In genomic region chr3:93273223-93273622, GRCm38 (mm10) we compare ENCODE assay signal across 36 mouse cellular contexts. TPM values are rescaled to one million over a fixed set of nuclear protein-coding genes. Genes with fewer than 3 reads are reported as not detected.
"Had no signal": no experiment of that assay in that cellular context is flagged by ENCODE, and none has a peak within 500 bp of the region (broad histone marks: within the 10 kb centered on the region; RNA-seq: fewer than 3 reads in every experiment).

Gene Flg, plus strand, starts transcription at chr3:93273523.

- H3K9ac ChIP-seq: embryonic facial prominence, embryonic 12.5 days; embryonic facial prominence, embryonic 13.5 days; forebrain, embryonic 12.5 days; forebrain, embryonic 13.5 days; forebrain, embryonic 15.5 days; forebrain, postnatal 0 days had no signal

- DNase-seq: cerebellum, adult 8-10 months; cerebellum, adult 9-10 months; cerebellum, adult 9-11 months; cerebellum, postnatal 10 days; cerebellum, postnatal 14 days; cerebellum, postnatal 25 days; cerebellum, postnatal 36 days; embryo, embryonic 11 days; forebrain, postnatal 0 days; gastrocnemius, adult 2 months; gastrocnemius, postnatal 10 days; gastrocnemius, postnatal 14 days; gastrocnemius, postnatal 25 days; gastrocnemius, postnatal 36 days; heart, adult 11 months; heart, adult 18-20 months; heart, adult 2 months had no signal

- ATAC-seq: forebrain, embryonic 13.5 days; forebrain, embryonic 14.5 days; forebrain, embryonic 15.5 days; forebrain, embryonic 16.5 days; forebrain, postnatal 0 days had no signal

- H3K27ac ChIP-seq: embryonic facial prominence, embryonic 12.5 days; embryonic facial prominence, embryonic 13.5 days; forebrain, embryonic 10.5 days; forebrain, embryonic 12.5 days; forebrain, embryonic 13.5 days; forebrain, embryonic 15.5 days; gastrocnemius, adult 2 months; heart, adult 2 months; heart, embryonic 10.5 days had no signal

- H3K4me1 ChIP-seq: embryonic facial prominence, embryonic 12.5 days; embryonic facial prominence, embryonic 13.5 days; forebrain, embryonic 10.5 days; forebrain, embryonic 12.5 days; forebrain, embryonic 13.5 days; forebrain, embryonic 15.5 days; heart, embryonic 10.5 days had no signal

- H3K27me3 ChIP-seq: embryonic facial prominence, embryonic 12.5 days; embryonic facial prominence, embryonic 13.5 days; forebrain, embryonic 12.5 days; forebrain, embryonic 13.5 days; forebrain, embryonic 15.5 days had no signal

- H3K4me2 ChIP-seq: embryonic facial prominence, embryonic 12.5 days; embryonic facial prominence, embryonic 13.5 days; forebrain, embryonic 12.5 days; forebrain, embryonic 13.5 days; forebrain, embryonic 15.5 days had no signal

- H3K4me3 ChIP-seq: embryonic facial prominence, embryonic 12.5 days; embryonic facial prominence, embryonic 13.5 days; erythroblast, embryonic 14.5 days; forebrain, embryonic 10.5 days; forebrain, embryonic 12.5 days; forebrain, embryonic 13.5 days; forebrain, embryonic 15.5 days; gastrocnemius, adult 2 months; heart, adult 2 months; heart, embryonic 10.5 days had no signal

- H3K9me3 ChIP-seq: embryonic facial prominence, embryonic 12.5 days; embryonic facial prominence, embryonic 13.5 days; forebrain, embryonic 10.5 days; forebrain, embryonic 12.5 days; forebrain, embryonic 13.5 days; forebrain, embryonic 15.5 days; heart, embryonic 10.5 days had no signal

- H3K36me3 ChIP-seq: embryonic facial prominence, embryonic 12.5 days; embryonic facial prominence, embryonic 13.5 days; forebrain, embryonic 10.5 days; forebrain, embryonic 12.5 days; forebrain, embryonic 15.5 days; heart, embryonic 10.5 days had no signal

RNA-seq across cellular contexts. Expression of gene Flg, which starts in this region (rescaled TPM):
- total RNA-seq: common myeloid progenitor, adult 5-6 weeks; forebrain, postnatal 0 days; gastrocnemius, adult 18-20 months; gastrocnemius, adult 2 months; gastrocnemius, adult 8-10 months; gastrocnemius, postnatal 10 days; gastrocnemius, postnatal 14 days; gastrocnemius, postnatal 25 days; gastrocnemius, postnatal 36 days; granulocyte monocyte progenitor cell, adult 5-6 weeks; heart, adult 18-20 months; heart, adult 2 months; heart, adult 8-10 months had no signal
- polyA plus RNA-seq: cortical plate, adult 2 months; embryonic facial prominence, embryonic 11.5 days; embryonic facial prominence, embryonic 12.5 days; embryonic facial prominence, embryonic 13.5 days; erythroblast, embryonic 14.5 days; forebrain, embryonic 10.5 days; forebrain, embryonic 12.5 days; forebrain, embryonic 13.5 days; forebrain, embryonic 14.5 days; forebrain, embryonic 15.5 days; forebrain, embryonic 16.5 days; forebrain, postnatal 0 days; frontal cortex, adult 2 months; gonadal fat pad, adult 2 months; heart, adult 2 months; heart, embryonic 10.5 days had no signal
